Mouse (Mus musculus): Measurements from ENCODE around the gene Ttc23. TPM values are rescaled to one million over a fixed set of nuclear protein-coding genes. Genes with fewer than 3 reads are reported as not detected.

Ttc23 gene
- polyA plus RNA-seq, 1 experiment: 5.5 TPM

DNA sequence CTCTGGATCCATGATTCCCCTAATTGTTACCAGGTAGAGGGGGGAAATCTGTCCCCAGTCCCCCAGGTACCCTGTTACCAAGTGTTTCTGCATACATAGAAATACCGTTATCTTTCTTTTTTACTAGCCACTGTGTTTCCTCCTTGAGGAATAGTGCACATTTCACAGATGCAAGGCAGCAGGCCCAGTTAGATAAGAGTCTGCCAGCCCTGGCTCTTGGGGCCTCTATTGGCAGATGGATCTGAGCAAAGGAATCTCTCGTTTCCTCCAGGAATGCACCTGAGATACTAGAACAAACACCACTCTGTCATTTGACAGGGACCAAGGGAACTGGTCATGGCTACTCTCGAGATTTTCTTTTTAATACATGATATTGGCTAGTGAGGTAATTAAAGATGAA, 44.9 kb downstream of the Ttc23 start:
- WGBS: 54% methylated on average over 3 of the region's 3 CpGs
- no peak for DNase-seq (ENCODE audit: low read depth, low spot score)

- DNase-seq (ENCODE audit: low read depth, low spot score): no peak
- 94% methylated on average over 23 of the region's 23 CpGs for WGBS
These were observed 45.8 kb downstream of the Ttc23 start for GRCm38 (mm10) chr7:67692791-67693538.

DNA sequence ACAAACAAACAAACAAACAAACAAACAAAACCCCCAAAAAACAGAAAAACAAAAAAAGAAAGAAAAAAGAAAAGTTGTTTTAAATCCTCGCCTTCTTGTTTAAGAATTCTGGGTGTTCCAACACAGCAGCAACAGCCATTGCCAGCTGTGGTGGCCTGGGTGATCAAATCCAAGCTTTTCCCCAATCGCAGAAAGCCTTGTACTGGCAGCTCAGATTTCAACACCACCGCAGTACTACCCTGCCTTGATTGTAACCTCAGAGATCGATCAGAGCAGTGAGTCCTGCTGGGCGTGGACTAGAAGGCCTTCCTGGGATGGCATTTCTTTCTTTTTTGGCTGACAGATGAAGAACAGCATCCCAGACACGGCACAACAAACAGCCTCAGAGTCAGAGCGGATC, 48.7 kb downstream of the Ttc23 start:
- WGBS: 84% methylated on average over 7 of the region's 7 CpGs
- no peak for DNase-seq (ENCODE audit: low read depth, low spot score)

DNA sequence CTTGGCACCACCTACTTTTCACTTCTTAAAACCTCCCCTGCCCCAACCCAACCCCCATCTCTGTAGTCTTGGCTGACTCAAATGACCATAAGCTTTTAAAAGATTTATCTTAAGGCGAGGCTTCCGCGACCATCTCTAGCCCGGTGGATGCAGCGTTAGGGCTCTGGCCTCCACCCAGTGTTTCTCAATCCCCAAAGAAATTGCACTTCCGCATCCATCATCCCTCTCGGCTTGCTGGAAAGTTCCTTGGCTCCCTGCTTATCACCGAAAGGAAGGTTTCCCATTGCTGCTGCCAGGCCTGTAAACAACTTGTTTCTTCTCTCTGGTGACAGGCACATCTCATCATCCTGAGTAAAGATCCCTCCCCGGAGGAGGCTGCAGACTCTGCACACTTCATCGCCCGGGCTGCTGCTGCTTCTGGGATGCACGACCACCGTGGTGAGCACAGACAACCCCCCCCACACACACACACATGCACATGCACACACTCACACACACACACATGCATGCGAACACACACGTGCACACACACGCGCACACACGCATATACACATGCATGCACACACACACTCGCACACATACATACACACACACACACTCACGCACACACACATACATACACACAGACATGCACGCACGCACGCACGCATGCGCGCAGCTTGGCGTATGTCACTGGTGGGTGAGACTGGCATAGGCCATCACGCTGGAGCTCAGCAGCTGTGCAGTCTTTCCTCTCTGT, 50.9 kb downstream of the Ttc23 start:
- whole genome bisulfite sequencing: 83% methylated on average over 28 of the region's 28 CpGs
- no peak for DNase-seq (ENCODE audit: low read depth, low spot score)

GRCm38 (mm10) chr7:67699301-67699700, 52.1 kb downstream of the Ttc23 start:
- WGBS: 61% methylated on average over 4 of the region's 4 CpGs
- no peak for DNase-seq (ENCODE audit: low read depth, low spot score)

DNA sequence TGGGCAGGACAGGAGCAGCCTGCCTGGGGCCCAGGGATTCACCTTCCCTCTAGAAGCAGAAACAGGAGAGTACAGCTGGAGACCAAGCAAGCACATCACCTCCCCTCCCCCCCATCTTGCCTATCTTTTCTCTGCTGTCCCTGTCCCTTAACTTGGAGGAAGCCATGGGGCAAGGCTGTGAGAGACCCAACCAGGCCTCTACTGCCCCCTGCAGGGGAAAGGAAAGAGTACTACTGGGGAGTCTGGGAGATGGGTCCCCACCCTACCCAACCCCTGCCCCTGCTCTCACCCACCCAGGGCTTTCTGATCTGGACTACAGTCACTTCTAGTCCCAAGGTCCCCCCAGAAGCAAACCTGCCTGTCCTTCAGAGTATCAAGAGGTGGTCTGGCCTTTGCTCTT, 53.6 kb downstream of the Ttc23 start:
- no peak for DNase-seq (ENCODE audit: low read depth, low spot score)

DNA sequence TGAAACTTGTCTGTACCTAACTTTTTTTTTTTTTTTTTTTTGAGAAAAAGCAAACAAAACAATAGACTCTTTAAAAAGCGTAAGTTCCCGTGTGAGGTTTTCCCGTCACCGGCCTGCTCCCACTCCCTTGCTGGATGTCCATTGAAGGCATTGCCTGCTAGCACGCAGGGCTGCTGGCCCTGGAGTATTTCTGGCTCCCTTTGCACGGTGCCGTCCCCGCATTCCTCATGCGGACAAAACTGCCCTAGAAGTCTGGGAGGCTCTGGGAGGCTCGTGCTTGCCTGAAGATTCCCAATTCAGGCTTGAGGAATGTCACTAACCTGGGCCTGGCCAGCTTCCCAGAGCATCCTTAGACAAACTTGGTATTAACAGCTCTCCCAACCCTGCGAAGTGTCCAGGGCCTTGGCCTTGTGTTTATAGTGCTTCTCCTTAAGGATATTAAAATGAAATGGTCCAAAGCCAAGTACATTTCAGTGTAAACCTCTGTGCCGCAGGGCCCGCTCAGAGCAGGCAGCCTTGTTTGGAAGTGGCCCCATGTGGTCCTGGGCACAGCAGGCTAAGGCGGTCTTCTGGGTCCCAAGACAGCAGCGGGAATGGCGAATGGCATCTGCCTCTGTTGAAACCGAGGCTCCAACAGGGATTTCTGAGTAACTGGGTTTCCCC, 54.2 kb downstream of the Ttc23 start:
- DNase-seq (ENCODE audit: low read depth, low spot score): no peak
- WGBS: 78% methylated on average over 17 of the region's 17 CpGs

DNA sequence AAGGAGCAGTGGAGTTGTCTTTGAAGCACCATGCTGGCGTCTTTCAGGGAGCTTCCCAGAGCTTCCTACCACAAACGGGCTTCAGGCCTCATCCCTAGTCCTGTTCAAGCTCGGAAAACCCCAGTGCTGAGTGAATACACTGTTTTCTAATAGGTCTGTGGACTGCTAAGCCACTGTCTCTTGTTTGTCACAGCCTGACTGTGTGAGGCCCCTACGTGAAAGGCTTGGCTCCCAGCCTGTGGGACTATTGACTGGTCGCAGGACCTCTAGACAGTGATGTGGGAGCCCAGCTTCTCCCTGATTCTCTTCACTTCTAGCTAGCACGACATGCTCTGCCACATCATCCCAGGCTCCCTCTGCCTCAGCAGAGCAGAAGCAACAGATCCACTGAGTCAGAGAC, 61.0 kb downstream of the Ttc23 start:
- DNase-seq (ENCODE audit: low read depth, low spot score): no peak
- WGBS: 91% methylated on average over 6 of the region's 6 CpGs

- WGBS: 52% methylated on average over 7 of the region's 7 CpGs
- DNase-seq (ENCODE audit: low read depth, low spot score): no peak
These were observed 63.0 kb downstream of the Ttc23 start for GRCm38 (mm10) chr7:67710216-67710615.

DNA sequence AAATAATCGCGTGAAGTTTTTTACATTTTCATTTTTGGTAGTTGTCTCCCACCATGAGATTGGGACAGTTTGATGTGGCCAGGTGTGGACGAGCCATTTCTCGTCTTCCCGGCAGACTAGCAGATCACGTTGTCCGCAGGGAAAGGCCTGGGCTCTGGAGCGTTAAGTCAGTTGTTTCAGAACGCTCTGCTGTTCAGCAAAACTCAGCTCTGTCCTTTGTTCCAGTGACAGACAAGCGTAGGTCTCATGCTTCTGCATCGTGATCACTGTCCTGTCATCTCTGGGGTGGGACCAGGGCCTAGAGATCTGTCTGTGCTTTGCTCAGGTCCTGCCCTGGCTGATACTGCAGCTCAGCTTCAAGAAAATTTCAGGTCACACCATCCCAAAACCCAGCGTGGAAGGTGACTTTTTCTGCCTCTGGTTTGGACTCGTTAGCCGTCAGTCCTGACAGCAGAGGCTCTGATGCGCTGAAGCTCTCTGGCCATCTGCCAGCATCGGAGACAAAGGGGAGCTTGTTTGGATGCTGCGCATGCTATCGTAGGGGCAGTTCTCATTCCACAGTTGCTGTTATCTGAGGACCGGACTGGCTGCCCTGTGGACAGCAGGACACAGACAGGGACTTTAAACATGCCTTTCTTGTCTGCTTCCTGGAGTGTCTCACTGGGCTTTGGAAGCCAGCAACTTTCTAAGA, 66.8 kb downstream of the Ttc23 start:
- DNase-seq (ENCODE audit: low read depth, low spot score): no peak
- 70% methylated on average over 19 of the region's 19 CpGs for WGBS

GRCm38 (mm10) chr7:67715176-67715575, 68.0 kb downstream of the Ttc23 start:
- WGBS: 86% methylated on average over 7 of the region's 7 CpGs
- DNase-seq (ENCODE audit: low read depth, low spot score): no peak

- 66% methylated on average over 11 of the region's 11 CpGs for whole genome bisulfite sequencing
- DNase-seq (ENCODE audit: low read depth, low spot score): no peak
These were observed 69.1 kb downstream of the Ttc23 start for GRCm38 (mm10) chr7:67716213-67716878.

DNA sequence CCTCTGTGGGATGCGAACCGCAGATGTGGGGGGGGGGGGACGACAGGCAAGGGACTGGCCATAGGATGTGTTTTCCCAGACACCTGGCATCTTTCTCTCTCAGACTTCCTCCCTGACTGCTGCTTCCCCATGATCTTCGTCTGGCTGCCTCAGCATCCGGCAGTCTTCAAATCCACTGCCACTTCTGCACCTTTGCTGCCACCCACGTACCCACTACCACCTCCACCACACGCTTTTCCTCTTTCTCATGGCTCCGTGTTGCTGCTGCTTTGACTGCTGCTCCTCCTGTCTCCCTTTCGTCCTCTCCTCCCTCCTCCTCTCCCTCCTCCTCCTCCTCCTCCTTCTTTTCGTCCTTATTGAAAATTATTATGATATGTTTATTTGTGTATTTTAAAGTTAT, 69.7 kb downstream of the Ttc23 start:
- no peak for DNase-seq (ENCODE audit: low read depth, low spot score)
- WGBS: 81% methylated on average over 10 of the region's 10 CpGs

DNA sequence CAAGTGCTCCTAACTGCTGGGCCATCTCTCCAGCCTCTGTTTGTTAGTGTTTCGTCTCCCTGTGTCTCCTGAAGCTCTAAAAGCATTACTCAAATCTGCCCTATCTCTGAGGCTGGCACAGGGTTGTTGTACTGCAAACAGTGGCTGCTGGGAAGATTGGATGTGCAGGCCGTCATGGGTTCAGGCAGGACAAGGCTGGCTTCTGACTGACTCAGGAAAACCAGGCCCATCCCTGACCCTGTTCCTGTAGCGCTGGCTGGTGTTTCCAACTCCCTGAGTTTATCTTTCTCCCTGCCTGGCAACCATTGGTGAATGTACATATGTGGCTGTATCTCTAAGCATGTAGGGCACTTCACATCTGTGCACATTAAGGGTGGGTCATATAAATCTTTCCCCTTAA, 70.3 kb downstream of the Ttc23 start:
- 87% methylated on average over 3 of the region's 3 CpGs for WGBS
- no peak for DNase-seq (ENCODE audit: low read depth, low spot score)

- no peak for DNase-seq (ENCODE audit: low read depth, low spot score)
These were observed 71.6 kb downstream of the Ttc23 start for GRCm38 (mm10) chr7:67718804-67719203.

GRCm38 (mm10) chr7:67722163-67722562, 75.0 kb downstream of the Ttc23 start:
- DNase-seq (ENCODE audit: low read depth, low spot score): no peak
- WGBS: 82% methylated on average over 2 of the region's 2 CpGs

More at GRCm38 (mm10) chr7:67718804-67719203, 71.6 kb downstream of the Ttc23 start:
- 72% methylated on average over 8 of the region's 8 CpGs for WGBS

- no peak for DNase-seq (ENCODE audit: low read depth, low spot score)
- WGBS: 80% methylated on average over 4 of the region's 4 CpGs
These were observed 77.3 kb downstream of the Ttc23 start for GRCm38 (mm10) chr7:67724536-67724935.

DNA sequence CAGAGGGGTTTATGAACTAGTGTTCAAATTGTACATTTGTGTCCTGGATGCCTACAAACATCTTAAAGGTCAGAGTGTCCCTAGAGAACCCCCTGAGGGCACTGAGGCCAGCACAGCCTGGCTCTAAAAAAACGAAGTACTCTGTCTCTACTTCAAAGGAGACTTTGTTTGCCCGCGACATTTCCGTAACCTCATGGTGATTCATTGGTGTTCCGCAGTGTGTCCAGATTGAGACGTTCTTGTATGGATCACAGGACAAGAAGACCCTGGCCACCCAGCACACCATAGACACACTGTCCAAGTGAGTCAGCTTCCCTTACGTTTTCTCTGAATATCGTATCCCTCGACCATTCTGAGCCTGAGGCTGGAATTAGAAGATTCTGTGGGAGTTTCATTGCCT, 77.8 kb downstream of the Ttc23 start:
- no peak for DNase-seq (ENCODE audit: low read depth, low spot score)
- WGBS: 87% methylated on average over 9 of the region's 9 CpGs

DNA sequence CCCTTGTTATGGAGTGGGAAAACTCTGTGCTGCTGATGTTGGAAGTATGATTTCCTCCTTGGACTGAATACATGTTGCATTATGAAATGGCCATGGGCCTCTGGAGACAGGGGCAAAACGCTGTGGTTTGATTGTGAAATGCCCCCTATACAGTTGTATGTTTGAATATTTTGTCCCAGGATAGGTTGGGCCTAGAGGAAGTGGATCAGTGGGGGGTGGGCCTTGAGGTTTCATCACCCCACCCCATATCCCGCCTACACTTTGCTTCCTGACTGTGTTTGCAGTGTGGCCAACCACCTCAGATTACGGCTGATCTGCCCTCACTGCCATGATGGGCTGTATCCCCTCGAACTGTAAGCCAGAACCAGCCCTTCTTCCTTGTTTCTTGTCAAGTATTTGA, 81.0 kb downstream of the Ttc23 start:
- WGBS: 97% methylated on average over 4 of the region's 4 CpGs
- no peak for DNase-seq (ENCODE audit: low read depth, low spot score)

GRCm38 (mm10) chr7:67728809-67729208, 81.6 kb downstream of the Ttc23 start:
- DNase-seq (ENCODE audit: low read depth, low spot score): no peak
- 86% methylated on average over 4 of the region's 4 CpGs for WGBS
